Mouse (Mus musculus) midbrain, embryonic 13.5 days (tissue): ENCODE data around the gene Atpaf1. TPM values are rescaled to one million over a fixed set of nuclear protein-coding genes. Genes with fewer than 3 reads are reported as not detected.

Experiments used
- ATAC-seq: fragments of 200-750 bp; cut with Nextera tagmentation; 2 replicates; pipeline ENCODE4 v1.8.0; 2017; ENCODE audit warnings: mild to moderate bottlenecking, moderate TSS enrichment, moderate library complexity
- H3K27ac ChIP-seq: fragments of 300-500 bp; sonication (generic); 2 replicates; pipeline ENCODE4 v1.5.1; 2015; ENCODE audit warnings: inconsistent platforms, mild to moderate bottlenecking, moderate library complexity
- H3K27me3 ChIP-seq: fragments of 300-500 bp; sonication (generic); 2 replicates; pipeline ENCODE4 v1.6.1; 2015; ENCODE audit warnings: mild to moderate bottlenecking, inconsistent platforms
- H3K36me3 ChIP-seq: fragments of 300-500 bp; sonication (generic); 2 replicates; pipeline ENCODE4 v1.6.1; 2015; ENCODE audit warnings: mild to moderate bottlenecking, inconsistent platforms
- H3K4me1 ChIP-seq: fragments of 300-500 bp; sonication (generic); replicated peaks from 2 replicates; pipeline ENCODE4 v1.6.1; 2015; ENCODE audit warnings: inconsistent platforms
- H3K4me2 ChIP-seq: fragments of 300-500 bp; sonication (generic); replicated peaks from 2 replicates; pipeline ENCODE4 v1.6.1; 2015; ENCODE audit warnings: moderate library complexity, mild to moderate bottlenecking, inconsistent platforms
- H3K4me3 ChIP-seq: fragments of 300-500 bp; sonication (generic); replicated peaks from 2 replicates; pipeline ENCODE4 v1.5.1; 2015; ENCODE audit warnings: mild to moderate bottlenecking, inconsistent platforms
- H3K9ac ChIP-seq: fragments of 300-500 bp; sonication (generic); replicated peaks from 2 replicates; pipeline ENCODE4 v1.6.1; 2015; ENCODE audit warnings: mild to moderate bottlenecking, inconsistent platforms
- H3K9me3 ChIP-seq: fragments of 300-500 bp; sonication (generic); 2 replicates; pipeline ENCODE4 v1.6.1; 2016; ENCODE audit warnings: mild to moderate bottlenecking, inconsistent platforms
- WGBS: fragments of 180-500 bp; shearing (Covaris S2); methylation state at CpG from one replicate; pipeline ENCODE4 v1.1.7; 2015; 5-methylcytosine and 5-hydroxymethylcytosine counted together
- polyA plus RNA-seq: library from polyadenylated mRNA; unstranded; fragments of >200 nt; fragmentation: Nextera tagmentation; extraction: Ambion mirVana; gene quantifications from 2 replicates; pipeline ENCODE4 v1.2.1, GENCODE M21; 2015

Gene Atpaf1
- polyA plus RNA-seq, 1 experiment from 2014 or later, result 38.7 TPM

DNA sequence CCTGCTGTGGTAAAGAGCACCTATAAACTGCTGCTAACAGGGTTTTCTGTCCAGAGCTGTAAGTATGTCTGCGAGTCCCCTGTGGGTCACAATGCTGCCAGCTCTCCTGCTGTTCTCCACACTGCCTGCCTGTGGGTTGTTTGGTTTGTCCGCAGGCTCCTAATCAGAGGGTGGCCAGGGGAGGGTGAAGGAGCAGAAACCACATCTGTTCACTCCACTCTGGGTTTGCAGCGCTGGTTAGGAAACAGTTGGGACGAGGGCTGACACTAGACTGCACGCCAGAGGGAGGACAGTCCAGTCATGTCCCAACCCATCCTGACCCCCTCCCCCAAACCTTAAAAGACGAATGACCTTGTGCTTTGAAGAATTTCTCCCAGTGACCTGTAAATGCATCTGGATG is 70.5 kb downstream of the Atpaf1 start:
- peaks cover 35% of the 10 kb centered on the region for H3K36me3 ChIP-seq
- H3K4me2 ChIP-seq, result no peak overlapping the region
- H3K4me1 ChIP-seq, result peaks cover 38% of the 10 kb centered on the region
- H3K27ac ChIP-seq, result peak overlapping the region; percentile 68; the same call in 1 of the 2 replicates
- no peaks in the 10 kb centered on the region for H3K27me3 ChIP-seq
- no peaks in the 10 kb centered on the region for H3K9me3 ChIP-seq
- no peak overlapping the region for H3K9ac ChIP-seq
- no peak for ATAC-seq
- H3K4me3 ChIP-seq, result no peak overlapping the region
- 48% methylated on average over 6 of the region's 6 CpGs for WGBS

DNA sequence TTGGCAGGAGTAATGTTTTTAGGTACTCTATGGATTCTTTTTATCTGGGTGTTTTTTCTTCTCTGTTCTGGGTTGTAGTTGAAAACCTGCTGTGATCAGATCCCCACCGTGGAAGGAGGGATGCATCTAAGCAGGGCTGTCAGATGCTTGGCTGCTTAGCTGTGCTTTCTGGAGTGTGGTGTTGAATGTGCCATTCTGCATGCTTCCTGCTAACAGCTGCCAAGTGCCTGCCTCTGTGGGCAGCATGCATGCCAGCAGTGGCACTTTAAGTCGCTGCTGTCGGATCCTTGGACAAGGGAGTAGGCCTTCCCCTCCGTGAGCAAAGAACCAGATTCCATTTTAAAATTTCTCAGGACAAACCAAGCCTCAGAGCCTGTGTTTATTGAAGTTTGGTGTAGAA is 71.0 kb downstream of the Atpaf1 start:
- WGBS, result 47% methylated on average over 4 of the region's 4 CpGs
- Histone ChIP-seq H3K4me2 (no peak overlapping the region), H3K27me3 (no peaks in the 10 kb centered on the region), H3K27ac (peak overlapping the region; percentile 68), H3K4me3 (no peak overlapping the region), H3K4me1 (peaks cover 38% of the 10 kb centered on the region), H3K36me3 (peaks cover 38% of the 10 kb centered on the region), H3K9me3 (no peaks in the 10 kb centered on the region), H3K9ac (no peak overlapping the region)
- ATAC-seq, result no peak

DNA sequence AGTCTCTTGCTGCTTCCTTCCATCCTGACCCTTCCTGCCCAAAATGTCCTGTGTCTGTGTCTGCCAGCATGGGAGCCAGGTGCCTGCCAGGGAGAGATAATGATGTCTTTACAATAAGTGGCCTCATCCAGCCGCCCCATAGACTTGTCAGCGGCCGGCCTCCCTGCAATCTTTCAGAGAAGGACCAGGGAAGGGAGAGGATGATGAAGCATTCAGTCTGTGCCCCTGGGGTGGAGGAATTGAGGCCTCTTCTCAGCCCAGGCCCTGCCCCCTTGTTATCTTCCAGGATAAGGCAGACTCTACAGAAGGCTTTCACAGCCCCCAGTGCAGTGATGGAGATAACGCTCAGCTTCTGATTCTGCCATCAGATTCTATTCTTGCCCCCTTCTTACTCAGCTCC is 71.7 kb downstream of the Atpaf1 start:
- ATAC-seq, result peak; percentile 37
- Histone ChIP-seq H3K27me3 (no peaks in the 10 kb centered on the region), H3K4me3 (no peak overlapping the region), H3K4me1 (peaks cover 38% of the 10 kb centered on the region), H3K36me3 (peaks cover 41% of the 10 kb centered on the region), H3K4me2 (no peak overlapping the region), H3K9me3 (no peaks in the 10 kb centered on the region), H3K27ac (peak overlapping the region; percentile 68), H3K9ac (peak overlapping the region; percentile 16; the same call in 1 of the 2 replicates)
- WGBS, result 29% methylated on average over 4 of the region's 4 CpGs

DNA sequence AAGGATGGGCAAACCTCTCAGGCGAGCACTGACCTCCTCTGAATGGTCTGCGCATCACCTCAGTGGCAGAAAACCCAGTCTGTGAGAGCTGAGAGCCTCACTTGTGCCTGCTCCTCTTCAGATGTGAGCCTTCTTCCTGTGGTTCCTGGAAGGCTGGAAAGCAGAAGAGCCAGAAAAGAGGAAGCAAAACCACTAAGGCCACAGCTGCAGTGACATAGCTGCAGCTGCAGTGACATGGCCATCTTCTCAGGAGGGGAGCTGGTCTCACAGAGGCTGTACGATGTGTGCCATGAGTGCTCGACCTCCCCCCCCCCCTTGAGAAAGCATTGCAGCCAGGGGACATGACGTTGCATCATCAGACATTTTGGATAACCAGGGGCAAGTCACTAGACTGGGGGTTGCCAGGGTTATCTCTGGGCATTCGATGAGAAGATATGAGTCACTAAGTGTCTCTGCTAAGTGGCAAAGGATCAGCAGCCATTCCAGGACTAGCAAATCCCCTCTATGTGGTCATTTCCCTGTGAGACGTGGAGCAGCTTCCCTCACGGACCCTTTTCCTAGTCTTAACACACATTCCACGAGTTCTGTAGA is 72.8 kb downstream of the Atpaf1 start:
- H3K4me2 ChIP-seq, result no peak overlapping the region
- peak overlapping the region; percentile 17; the same call in 1 of the 2 replicates for H3K27ac ChIP-seq
- no peak for ATAC-seq
- no peak overlapping the region for H3K9ac ChIP-seq
- H3K9me3 ChIP-seq, result no peaks in the 10 kb centered on the region
- WGBS, result 90% methylated on average over 9 of the region's 9 CpGs
- peaks cover 40% of the 10 kb centered on the region for H3K36me3 ChIP-seq
- no peaks in the 10 kb centered on the region for H3K27me3 ChIP-seq
- no peak overlapping the region for H3K4me3 ChIP-seq
- peaks cover 38% of the 10 kb centered on the region for H3K4me1 ChIP-seq

DNA sequence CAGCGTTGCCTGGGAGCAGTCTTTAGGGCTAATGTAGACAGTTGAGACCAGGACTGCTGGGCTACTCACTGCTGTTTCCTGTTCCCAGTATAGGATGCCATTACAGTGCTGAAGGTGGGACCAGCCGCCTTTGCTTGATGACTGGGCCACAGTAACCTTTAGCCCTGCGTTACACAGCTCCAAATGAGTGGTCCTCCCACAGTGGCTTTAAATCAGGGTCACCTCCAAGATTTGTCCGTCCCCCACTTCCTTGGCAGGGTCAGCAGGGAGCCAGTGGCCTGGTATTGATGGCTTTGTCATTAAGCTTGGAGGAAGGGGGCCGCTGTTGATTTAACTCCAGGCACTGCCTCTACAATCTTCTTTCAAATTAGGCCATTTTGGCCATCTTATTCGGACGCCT is 78.7 kb downstream of the Atpaf1 start:
- no peak for ATAC-seq
- 69% methylated on average over 7 of the region's 7 CpGs for WGBS
- H3K4me1 ChIP-seq, result peaks cover 5% of the 10 kb centered on the region

DNA sequence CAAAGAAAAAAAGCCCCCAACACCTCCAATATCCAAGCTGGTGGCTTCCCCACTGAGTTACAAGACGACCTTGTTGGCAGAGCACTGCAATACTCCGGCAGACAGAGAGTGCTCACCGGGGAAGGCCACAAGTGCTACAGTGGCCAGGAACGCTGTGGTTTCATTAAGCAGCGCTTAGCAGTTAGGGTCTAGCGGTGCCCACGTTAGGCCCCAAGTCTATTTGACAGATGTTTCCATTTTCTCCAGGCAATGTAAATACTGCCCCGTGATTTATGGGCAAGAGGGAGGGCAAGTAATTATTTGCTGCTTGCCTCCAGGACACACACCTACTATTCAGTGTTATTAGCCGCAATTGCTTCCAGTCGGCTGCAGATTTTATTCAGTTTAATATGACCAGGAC is 79.3 kb downstream of the Atpaf1 start:
- no peaks in the 10 kb centered on the region for H3K27me3 ChIP-seq
- no peak overlapping the region for H3K4me2 ChIP-seq
- H3K27ac ChIP-seq, result no peak overlapping the region
- WGBS, result 54% methylated on average over 10 of the region's 10 CpGs
- no peak overlapping the region for H3K4me3 ChIP-seq
- peaks cover 10% of the 10 kb centered on the region for H3K4me1 ChIP-seq
- ATAC-seq, result no peak
- H3K9ac ChIP-seq, result no peak overlapping the region
- peaks cover 38% of the 10 kb centered on the region for H3K36me3 ChIP-seq
- H3K9me3 ChIP-seq, result no peaks in the 10 kb centered on the region

More for the DNA sequence above, 78.7 kb downstream of the Atpaf1 start:
- H3K9me3 ChIP-seq, result no peaks in the 10 kb centered on the region
- H3K36me3 ChIP-seq, result peaks cover 39% of the 10 kb centered on the region
- H3K27me3 ChIP-seq, result no peaks in the 10 kb centered on the region
- no peak overlapping the region for H3K4me2 ChIP-seq
- H3K27ac ChIP-seq, result no peak overlapping the region
- no peak overlapping the region for H3K4me3 ChIP-seq
- H3K9ac ChIP-seq, result no peak overlapping the region

Other genes starting within 250 kb of the Atpaf1 start
- gene Cyp4a31, start 221.2 kb upstream of the Atpaf1 start, polyA plus RNA-seq, result not detected in 2 replicates
- gene Cyp4a32, start 183.8 kb upstream of the Atpaf1 start, polyA plus RNA-seq, result not detected in 2 replicates
- 0.12 and 0.22 TPM in 2 replicates for gene Cyp4b1, start 137.1 kb upstream of the Atpaf1 start, polyA plus RNA-seq
- 22.0 and 23.9 TPM in 2 replicates for gene Efcab14, start 47.1 kb upstream of the Atpaf1 start, polyA plus RNA-seq
- 0.35 and 0.54 TPM in 2 replicates for gene Tex38, start 3.8 kb upstream of the Atpaf1 start, polyA plus RNA-seq
- gene Mob3c, start 43.3 kb downstream of the Atpaf1 start, polyA plus RNA-seq, result 4.0 and 4.9 TPM in 2 replicates
- gene Mknk1, start 54.4 kb downstream of the Atpaf1 start, polyA plus RNA-seq, result 23.3 and 25.7 TPM in 2 replicates
- 0.24 TPM in 1 of 2 replicates, not detected in the other for gene Kncn, start 99.6 kb downstream of the Atpaf1 start, polyA plus RNA-seq
- gene 6430628N08Rik, start 105.9 kb downstream of the Atpaf1 start, polyA plus RNA-seq, result 0.12 and 0.32 TPM in 2 replicates
- gene Dmbx1, start 155.1 kb downstream of the Atpaf1 start, polyA plus RNA-seq, result 10.9 and 11.7 TPM in 2 replicates
- 9.5 and 11.3 TPM in 2 replicates for gene Faah, start 233.1 kb downstream of the Atpaf1 start, polyA plus RNA-seq